Mouse (Mus musculus) liver, adult 2 months (tissue): ENCODE results near the gene Trim7.

ENCODE experiments used
- CTCF ChIP-seq: fragments of 200-500 bp; IDR thresholded peaks from 2 replicates; pipeline ENCODE4 v1.5.1; 2011; ENCODE audit warnings: low read depth, low read length, control low read depth
- POLR2A ChIP-seq: fragments of 200-500 bp; IDR thresholded peaks from 2 replicates; pipeline ENCODE4 v1.6.1; 2011; ENCODE audit warnings: low read length, control low read depth; ENCODE audit not compliant: insufficient read depth; ENCODE audit errors: extremely low read depth

GRCm38 (mm10) chr11:48789973-48790823 is 35.7 kb upstream of the Trim7 start:
- TF ChIP-seq POLR2A (no peak), CTCF (peak; percentile 93)
